Mouse (Mus musculus): ENCODE measurements around the gene Wdr47. TPM values are rescaled to one million over a fixed set of nuclear protein-coding genes. Genes with fewer than 3 reads are reported as not detected.

The Wdr47 gene
- 4.8 and 16.8 TPM in 2 replicates for polyA plus RNA-seq (2012; ENCODE audit: low replicate concordance)

DNA sequence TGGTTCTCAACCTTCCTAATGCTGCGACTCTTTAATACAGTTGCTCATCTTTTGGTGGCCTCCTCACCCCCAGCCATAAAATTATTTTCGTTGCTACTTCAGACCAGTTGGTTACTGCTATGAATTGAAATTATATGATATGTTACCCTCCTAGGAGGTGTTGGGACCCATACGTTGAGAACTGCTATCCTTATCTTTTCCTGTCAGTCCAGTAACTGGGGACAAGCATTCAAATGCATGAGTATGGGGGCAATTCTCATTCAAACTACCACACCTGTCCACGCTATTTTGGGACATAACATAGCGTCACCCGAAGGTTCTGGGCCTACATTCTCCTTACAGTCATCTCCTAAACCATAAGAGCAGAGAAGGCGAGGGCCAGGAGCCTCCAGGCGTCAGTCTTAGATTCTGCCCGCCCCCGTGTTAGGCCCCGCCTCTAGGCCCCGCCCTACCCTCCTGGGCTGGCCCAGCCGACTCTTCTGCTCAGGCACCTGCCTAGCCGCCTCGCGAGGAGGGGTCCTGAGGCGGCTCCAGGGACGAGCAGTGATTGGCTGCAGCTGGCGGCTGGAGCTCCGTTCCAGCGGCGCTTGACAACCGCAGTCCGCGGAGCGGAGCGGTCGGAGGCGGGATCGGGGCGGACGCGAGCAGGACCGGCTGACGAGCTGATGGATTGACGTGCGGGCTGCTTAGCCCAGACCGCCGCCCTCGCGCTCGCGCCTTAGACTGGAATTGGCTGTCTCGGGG lies at the start of gene Wdr47:
TSS of gene Wdr47 (plus strand) at position 494 of the 744 bp plus-strand sequence.

DNA sequence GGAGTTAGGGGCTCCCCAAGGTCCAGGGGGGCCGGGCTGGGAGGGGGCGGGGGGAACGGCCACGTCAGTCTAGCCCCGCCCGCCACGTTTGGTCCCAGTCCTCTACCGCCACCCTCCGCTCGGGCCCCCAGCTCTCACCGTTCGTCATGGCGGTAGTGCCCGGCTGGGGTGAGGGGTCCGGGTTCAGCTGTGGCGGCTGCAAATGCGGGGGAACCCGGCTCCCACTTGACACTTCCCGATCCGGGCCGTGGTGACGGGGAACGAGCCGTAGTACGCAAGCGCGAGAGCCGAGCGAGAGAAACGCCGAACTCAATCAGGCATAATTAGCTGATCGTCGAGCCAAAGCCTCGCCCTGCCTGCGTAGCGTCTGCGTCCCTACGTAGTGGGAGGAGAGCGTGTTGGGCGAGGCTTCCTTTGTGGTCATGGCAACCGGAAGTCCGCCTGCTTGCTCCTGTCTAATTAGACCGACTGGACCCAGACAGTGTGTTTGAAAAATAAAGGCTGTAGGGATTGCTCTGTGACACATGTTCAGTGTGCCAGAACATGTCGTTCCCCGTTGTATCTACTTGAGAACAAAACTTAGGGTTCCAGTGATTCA lies 28.8 kb upstream of the Wdr47 start, which contains the start of gene Tmem167b:
TSS of gene Tmem167b (minus strand) at position 334 of the 598 bp plus-strand sequence.

DNA sequence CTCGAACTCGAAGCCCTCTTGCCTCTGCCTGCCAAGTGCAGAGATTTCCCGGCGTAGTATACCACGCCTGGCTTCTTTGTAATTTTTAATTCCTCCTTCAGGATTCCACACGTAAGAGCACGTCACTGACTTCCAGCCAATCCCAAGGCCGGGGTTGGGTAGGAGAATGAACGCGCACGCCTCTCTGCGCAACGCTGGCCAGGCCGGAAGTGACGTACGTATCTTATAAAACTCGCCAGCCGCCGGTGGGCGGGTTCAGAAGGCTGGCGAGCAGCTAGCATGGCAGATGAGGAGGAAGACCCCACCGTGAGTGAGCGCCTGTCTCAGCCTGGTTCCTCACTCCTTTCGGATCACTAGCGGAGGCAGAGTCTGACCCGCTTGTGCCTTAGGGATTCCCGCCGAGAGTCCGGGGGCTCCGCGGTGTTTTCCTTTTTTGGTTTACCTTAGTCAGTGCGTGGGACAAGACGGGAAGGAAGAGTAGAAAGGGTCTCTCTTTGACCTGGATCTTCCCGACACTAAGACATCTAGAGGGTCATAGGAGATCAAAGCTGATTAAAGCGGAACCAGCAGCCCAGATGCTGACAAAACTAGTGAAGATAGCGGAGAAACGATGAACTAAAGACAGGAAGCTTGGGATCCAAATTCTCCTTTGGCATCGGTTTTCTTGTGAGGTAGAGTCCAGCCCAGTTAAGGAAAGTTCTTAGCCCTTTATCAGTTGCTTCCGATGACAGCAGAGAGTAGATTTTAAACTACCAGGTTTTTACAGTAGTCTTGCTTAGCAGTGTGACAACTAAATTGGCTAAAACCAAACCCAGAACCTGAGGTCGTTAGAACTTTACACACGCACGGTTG lies 19.4 kb upstream of the Wdr47 start, which contains the start of gene Taf13:
TSS of gene Taf13 (plus strand) at position 256 of the 852 bp plus-strand sequence.

DNA sequence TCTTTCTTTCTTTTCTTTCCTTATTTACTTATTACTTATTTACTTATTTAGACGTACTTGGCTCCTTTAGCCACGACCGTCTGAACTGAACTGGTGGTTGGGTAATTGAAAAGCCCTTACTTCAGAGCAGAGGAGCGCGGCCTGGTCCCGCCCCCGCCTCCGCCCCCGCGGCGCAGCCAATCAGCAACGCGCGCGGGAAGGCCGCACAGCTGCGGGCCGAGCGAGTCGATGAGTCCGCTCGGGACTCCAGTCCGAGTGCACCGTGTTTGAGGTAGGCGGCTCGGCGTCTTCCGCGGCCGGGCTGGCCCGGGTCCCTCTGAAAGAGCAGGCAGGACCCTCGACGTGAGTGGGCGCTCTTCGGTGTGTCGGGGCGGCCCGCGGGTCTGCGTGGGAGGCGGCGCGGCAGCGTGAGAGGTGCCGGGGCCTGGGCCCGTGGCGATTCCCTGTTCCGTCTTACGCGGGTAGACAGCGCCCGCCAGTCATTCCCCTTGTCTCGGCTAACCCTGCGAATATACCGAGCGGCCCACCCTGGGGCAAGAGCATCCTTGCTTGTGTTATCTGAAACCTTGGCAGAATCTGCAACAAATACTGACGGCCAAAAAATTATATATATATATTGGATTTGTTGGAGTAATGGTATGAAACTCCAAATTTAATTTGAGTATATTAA lies 62.8 kb downstream of the Wdr47 start, which contains the start of gene Clcc1:
TSS of gene Clcc1 (plus strand) at position 204 of the 670 bp plus-strand sequence.

Other genes starting within 250 kb of the Wdr47 start
- not detected in 2 replicates for gene Mybphl, start 226.4 kb upstream of the Wdr47 start, polyA plus RNA-seq (2012; ENCODE audit: low replicate concordance)
- gene Psrc1, start 207.4 kb upstream of the Wdr47 start, polyA plus RNA-seq (2012; ENCODE audit: low replicate concordance), result 2.0 and 4.1 TPM in 2 replicates
- 3.1 and 5.0 TPM in 2 replicates for gene Celsr2, start 175.7 kb upstream of the Wdr47 start, polyA plus RNA-seq (2012; ENCODE audit: low replicate concordance)
- gene Sars, start 146.1 kb upstream of the Wdr47 start, polyA plus RNA-seq (2012; ENCODE audit: low replicate concordance), result 16.9 and 83.4 TPM in 2 replicates
- not detected in 2 replicates for gene 1700013F07Rik, start 57.1 kb upstream of the Wdr47 start, polyA plus RNA-seq (2012; ENCODE audit: low replicate concordance)
- 0.23 and 0.47 TPM in 2 replicates for gene 5330417C22Rik, start 54.7 kb upstream of the Wdr47 start, polyA plus RNA-seq (2012; ENCODE audit: low replicate concordance)
- 2.9 and 4.1 TPM in 2 replicates for gene Tmem167b, start 28.8 kb upstream of the Wdr47 start, polyA plus RNA-seq (2012; ENCODE audit: low replicate concordance)
- 0.25 and 1.1 TPM in 2 replicates for gene Taf13, start 19.6 kb upstream of the Wdr47 start, polyA plus RNA-seq (2012; ENCODE audit: low replicate concordance)
- gene Clcc1, start 62.6 kb downstream of the Wdr47 start, polyA plus RNA-seq (2012; ENCODE audit: low replicate concordance), result 8.2 and 15.6 TPM in 2 replicates
- 0.74 and 8.6 TPM in 2 replicates for gene Gpsm2, start 131.0 kb downstream of the Wdr47 start, polyA plus RNA-seq (2012; ENCODE audit: low replicate concordance)
- gene Aknad1, start 148.4 kb downstream of the Wdr47 start, polyA plus RNA-seq (2012; ENCODE audit: low replicate concordance), result 0.04 TPM in 1 of 2 replicates, not detected in the other
- gene Stxbp3, start 249.2 kb downstream of the Wdr47 start, polyA plus RNA-seq (2012; ENCODE audit: low replicate concordance), result 19.3 and 19.6 TPM in 2 replicates